Mouse (Mus musculus): ENCODE measurements around the gene Slc11a2.
"Not testable (repeated sequence)": the region's sequence is repeated elsewhere in the genome, so short reads cannot be mapped to it uniquely, and the experiment has no call there.

Gene Slc11a2

GRCm38 (mm10) chr15:100429959-100430565, 5.2 kb upstream of the Slc11a2 start:
- DNase-seq = no peak

DNA sequence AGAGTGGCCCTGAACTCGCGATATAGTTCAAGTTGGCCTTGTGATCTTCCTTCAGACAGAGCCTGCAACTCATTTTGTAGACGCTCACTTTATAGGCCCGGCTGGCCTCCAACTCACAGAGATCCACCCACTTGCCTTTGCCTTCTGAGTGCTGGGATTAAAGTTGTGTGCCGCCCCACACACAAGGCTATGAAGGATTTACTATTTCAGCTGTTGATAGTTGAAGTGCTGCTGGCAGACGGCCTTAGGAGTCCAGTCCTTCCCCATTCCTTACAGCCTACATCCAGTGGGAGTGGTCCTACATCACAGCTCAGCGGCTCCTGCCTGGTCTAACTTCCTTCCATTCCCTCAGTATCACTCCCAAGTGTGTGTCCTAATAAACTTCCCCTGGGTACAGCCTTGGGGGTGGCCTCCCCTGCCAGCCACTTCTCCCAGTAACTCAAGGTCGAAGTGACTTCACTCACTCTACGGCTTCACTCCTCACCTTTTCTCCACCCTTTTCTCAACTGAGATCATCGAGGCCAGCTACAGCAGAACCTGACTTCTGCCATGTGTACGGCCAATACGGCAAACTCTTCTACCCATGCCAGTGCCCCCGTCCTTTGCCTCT, 3.5 kb upstream of the Slc11a2 start:
- no peak for DNase-seq

DNA sequence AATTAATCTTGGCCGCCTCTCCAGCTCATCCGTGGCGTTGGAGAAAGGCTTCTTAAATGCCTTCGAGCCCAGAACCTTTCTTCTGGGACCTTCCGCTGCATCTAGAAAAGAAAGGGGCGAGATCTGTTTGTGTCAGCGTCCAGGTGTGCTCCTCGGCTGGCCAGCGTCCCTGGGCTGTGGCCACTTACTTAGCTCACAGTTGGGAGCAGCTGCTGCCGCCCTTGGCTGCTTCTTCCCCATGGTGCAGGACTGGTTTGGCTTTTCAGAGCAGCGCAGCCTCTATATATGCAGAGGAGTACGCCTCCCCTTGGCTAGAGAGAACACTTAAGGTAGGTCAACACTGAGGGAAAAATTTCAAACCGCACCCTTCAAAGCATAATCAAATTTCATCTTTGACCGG, 956 bp downstream of the Slc11a2 start:
- DNase-seq = peak; percentile 51

DNA sequence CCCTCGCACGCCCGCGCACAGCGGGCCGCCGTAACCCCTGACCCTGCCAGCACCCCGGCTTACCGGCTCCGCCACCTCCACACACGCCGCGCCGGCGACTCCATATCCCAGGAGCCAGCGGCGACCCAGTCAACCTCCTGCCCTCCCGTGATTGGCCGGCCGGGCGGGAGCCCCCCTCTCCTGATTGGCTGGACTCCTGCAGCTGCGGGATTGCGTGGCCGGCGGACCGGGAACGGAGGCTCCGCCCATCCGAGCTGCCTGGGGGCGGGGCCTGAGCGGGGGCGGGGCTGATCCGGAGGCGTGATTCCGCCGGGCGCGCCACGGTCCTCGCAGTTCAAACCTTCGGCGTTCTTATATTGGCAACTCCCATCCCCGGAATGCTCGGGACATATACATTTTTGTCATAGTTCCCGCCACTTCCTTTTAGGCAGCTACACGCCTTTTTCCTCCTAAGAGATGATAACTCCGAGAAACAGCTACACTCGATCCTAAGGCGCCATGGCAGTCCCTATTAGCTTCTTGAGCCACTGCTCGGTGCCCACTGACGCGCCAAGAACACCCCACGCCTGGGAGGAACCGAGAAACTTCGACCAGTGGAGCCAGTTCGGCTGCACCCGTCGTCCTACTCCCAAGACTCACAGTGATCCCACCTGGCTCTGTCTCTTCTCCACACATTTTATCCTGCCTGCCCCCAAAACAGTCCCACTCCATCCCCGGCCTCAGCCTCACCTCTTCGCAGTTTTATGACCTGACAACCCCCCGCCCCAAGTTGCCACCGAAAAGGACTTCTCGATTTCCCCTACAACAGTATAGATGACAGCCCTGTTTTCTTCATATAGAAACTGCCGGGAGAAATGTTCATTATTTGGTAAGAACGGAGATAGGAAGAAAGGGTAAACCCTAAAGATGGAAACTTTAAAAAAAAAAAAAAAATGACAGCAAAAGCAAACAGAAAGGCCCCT, 1.7 kb downstream of the Slc11a2 start:
- DNase-seq = peak; percentile 99

DNA sequence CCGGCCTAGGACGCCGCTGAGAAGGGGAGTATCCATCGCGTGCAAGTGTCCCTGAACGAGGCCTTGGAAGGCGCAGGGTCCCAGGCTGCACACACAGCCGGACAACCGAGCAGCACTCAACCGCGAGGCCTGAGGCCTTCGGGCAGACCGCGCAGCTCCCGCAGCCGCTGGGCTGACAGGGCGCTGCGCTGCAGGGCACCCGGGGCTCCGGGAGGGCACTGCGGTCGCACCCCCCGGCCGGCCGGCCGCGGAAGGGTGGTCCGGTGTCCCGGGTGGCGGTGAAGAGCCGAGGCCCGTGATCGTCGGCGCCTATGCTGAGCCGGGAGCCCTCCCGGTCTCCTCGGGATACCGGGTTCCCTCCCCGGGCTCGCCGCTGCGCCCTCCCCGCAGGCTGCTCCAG, 2.4 kb downstream of the Slc11a2 start:
- DNase-seq = peak; percentile 62

DNA sequence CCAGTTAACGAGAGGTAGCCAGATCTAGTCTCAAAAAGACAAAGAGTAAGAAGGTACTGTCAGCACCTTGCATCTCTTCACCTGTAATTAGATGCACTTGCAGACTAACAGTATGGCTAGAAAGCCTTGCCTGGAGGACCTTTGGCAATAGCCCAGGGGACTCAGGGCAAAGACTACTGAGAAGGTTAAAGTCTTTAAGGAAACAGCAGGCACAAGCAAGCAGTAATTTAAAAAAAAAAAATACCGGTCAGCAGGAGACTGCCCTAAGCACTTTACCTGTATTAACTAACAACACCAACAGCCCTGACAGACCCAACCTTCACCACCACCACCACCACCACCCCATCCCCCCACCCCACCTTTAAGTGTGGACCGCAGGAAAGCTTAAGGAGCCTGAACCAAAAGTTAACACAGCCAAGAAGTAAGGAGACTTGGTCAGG, 3.1 kb downstream of the Slc11a2 start, which contains the start of gene Gm5475:
Gene Gm5475, plus strand, starts transcription at position 390 of the 440 bp plus-strand sequence.
- DNase-seq = not testable (repeated sequence)

- peak; percentile 68 for DNase-seq
Observed at GRCm38 (mm10) chr15:100421059-100421757, 3.7 kb downstream of the Slc11a2 start.

DNA sequence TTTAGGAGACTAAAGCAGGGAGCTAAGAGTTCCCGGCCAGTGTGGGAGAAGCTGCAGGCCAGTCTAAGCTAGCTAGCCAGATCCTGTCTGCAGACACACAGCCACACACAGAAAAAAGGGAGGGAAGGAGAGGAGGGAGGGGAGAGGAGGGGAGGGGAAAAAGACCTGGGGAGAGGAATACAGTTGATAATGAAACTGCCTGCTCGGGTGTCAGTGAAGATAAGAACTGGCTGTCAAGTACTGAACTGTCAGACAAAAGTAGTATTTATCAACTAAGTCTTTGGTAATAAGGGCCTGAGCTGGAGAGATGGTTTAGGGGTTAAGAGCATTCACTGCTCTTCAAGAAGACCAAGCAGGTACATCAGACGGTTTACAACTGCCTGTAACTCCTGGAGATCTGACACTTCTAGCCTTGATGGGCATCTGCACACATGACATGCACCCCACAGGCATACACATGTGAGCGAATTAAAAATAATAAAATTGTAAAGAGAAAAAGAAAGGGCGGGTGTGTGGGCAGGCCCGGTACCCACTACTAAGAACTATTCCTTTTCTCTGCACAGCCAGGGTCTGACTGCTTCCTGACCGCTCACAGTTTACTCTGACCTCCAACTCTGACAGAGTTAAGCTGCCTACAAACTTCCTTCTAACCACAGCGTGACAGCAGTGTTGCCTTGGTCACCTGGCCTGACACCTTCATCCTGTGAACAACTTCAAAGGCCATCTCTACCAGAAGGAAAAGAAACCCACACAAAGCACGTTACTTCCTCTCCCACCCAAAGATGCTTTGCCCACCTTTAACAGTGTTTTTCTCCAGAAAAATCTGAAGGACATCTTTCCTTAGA, 4.7 kb downstream of the Slc11a2 start:
- DNase-seq = peak; percentile 78

- DNase-seq = peak; percentile 29
Observed at GRCm38 (mm10) chr15:100419311-100419710, 5.6 kb downstream of the Slc11a2 start.

GRCm38 (mm10) chr15:100417854-100418450, 6.9 kb downstream of the Slc11a2 start:
- no peak for DNase-seq

GRCm38 (mm10) chr15:100415684-100416083, 9.2 kb downstream of the Slc11a2 start:
- no peak for DNase-seq

GRCm38 (mm10) chr15:100414942-100415341, 9.9 kb downstream of the Slc11a2 start:
- no peak for DNase-seq

DNA sequence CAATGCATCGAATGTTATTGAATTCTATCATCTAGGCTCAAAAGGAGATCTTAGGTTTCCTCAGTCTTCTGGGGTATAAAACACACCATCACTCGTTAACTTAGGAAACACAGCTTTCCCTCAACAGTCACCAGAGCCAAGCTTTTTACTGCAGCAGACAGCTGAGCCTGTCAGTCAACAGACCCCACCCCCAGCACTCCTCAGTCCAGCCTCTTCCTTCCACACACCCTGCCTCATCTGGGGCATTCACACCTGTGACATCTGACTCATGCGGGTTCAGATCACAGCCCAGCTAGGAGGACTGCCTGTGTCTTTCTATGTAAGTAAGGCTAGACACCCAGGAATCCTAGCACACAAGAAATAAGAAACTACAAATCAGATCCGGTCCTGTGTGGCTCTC, 10.9 kb downstream of the Slc11a2 start:
- DNase-seq = peak; percentile 51

DNA sequence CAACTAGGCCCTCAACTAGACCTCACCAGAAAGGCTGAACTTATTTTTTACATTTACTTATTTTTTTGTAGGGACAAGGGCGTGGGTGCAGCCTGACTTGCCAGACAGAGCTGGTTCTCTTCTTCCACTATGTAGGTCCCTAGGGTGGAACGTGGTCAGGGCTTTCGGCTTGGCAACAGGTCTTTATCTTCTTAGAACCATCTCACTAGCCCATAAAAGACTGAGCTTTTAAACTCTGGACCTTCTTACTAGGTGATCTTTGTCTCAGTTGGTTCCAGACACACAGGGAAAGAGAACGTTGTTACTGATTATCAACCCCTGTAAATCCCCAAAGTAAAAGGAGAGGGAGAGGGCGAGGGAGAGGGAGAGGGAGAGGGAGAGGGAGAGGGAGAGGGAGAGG, 11.6 kb downstream of the Slc11a2 start:
- no peak for DNase-seq

DNA sequence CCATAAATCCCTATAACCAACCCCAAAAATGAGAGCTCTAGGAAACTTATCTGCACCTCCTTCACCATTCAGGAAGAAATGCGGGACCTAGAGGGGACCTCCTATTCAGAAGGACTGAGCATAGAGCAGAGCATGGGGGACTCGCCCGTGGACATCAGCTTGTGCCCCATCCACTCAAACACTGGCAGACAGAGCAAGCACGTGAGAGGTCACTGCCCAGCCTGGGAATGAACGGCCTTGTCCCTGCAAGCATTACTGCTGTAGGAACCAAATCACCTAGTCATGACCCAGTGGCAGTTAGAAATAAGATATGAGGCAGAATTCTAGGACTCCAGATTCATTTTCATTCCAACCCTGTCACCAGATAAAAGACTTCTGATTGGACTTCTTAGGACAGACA, 13.1 kb downstream of the Slc11a2 start:
- DNase-seq = no peak

DNA sequence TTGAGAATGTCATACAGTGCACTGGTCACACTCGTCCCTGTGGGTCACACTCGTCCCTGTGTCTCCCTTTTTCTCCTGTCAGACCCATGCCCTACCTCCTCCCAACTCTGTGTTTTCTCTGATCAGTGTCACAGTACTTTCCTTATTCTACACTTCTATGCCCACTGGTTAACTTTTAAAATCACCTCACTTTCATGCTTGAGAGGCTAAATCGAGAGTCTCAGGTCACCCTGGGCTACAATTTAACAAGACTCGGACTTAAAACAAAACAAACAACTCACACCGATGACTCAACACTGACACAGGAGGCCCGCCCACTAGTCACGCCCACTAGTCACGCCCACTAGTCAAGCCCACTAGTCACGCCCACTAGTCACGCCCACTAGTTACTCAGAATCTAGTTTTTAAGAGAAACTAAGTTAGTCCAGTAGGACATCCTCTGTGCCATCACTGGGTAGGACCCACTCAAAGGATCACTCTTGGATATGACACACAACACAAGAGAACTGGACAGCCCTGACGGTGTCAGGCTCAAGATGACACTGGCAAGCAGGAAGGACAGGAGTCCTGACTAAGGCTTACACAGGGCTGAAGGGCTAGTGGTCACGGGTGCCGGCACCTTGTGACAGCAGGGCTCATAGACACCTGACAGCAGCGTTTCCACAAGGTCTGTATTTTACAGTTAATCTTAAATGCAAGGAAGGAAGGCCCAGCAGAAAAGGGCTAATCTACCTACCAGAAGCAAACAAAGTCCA, 13.8 kb downstream of the Slc11a2 start:
- peak; percentile 94 for DNase-seq

DNA sequence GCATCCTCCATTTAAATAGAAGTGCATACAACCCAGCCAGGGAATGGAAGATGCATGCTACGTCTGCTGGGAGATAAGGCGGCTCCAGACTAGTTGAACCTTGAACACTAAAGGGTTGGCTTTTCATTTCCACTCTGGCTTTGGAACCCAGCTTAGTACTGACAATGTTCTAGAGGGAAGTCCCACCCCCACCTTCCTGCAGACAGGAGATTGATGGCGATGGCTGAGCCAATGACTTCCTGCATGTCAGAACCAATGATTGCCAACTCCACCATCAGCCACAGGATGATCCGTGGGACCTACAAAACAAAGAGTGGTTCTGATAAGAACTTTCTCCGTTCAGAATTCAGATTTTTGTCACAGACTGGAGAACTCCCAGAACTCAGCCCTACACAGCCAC, 18.8 kb downstream of the Slc11a2 start:
- no peak for DNase-seq

DNA sequence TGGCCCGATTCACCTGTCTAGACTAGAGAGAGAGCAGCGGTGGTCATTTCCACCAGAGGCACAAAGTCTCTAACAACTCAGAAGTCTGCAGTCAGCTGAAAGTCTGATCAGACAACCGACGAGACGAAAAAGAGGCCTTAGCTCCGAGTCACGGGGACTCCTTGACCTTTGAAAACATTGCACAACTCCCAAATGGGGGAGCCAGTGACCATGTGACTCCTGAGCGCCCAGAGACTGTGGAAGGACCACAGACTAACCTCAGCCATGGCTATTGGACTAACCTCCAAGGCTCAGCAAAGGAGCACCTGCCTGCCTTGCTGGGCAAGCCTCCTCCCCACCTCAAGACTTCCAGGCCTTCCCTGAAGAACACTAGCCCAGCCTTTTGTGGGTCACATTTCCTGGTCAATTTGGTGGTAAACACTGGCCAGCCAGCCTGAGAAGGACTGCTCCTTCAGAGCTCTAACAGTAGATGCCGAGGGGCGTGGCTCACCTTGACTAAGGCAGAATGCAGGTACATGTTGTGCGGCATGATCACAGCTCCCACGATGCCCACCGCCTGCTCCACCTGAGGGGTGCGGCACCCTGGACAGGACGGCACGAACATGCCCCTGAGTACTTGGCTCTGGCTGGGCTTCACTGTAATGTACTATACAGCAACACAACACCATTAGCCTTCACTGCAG, 21.4 kb downstream of the Slc11a2 start:
- no peak for DNase-seq

DNA sequence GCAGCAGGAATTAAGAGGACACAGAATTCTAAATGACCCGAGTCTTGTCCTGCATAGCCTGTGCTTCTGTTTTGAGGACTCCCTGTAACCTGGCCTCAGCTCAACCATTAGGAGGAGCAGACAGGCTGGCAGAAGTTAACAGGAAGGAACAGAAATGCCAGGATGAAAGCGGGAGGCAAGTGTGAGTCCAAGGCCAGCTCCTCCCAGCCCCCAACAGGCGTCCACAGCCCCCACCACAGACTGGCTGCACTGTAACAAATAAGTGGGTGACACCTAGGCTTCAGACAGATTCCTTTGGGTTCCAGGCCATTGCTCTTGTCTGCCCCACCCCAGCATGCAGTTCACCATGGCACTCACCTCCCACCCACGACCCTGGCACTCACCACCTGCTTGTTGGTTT, 22.1 kb downstream of the Slc11a2 start:
- no peak for DNase-seq

DNA sequence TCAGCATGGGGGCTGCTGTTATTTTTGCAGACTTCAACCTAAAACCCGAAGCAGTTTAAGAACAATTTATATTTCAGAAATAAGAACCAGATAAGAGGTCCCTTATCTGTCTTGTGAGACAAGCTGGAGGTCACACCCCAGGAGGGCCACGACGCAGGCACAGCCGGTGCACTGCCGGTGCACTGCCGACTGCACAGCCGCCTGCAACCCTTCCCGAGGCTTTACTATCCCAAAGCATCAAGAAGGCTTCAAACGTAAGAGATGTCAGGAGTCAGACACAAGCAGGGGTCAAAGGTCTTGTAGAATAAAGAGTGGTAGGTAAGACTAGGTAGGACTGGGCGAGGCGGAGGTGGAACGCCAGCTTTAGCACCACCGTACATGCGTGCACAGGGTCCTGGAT, 22.5 kb downstream of the Slc11a2 start:
- DNase-seq = no peak

All from liver (tissue).